Mouse (Mus musculus): ENCODE measurements at regions not wholly inside any gene's neighbourhood (a gene's known extent, or its start where the extent isn't known, plus 50 kb on each side); places are given as distances from the start of the nearest gene placed in this dataset.

GRCm38 (mm10) chr10:98785411-98785810 lies 128.8 kb upstream of the Atp2b1 start:
- TF ChIP-seq CTCF (IDR thresholded peaks at IDR 0.05; ENCODE audit: borderline replicate concordance, control insufficient read depth, extremely low read depth, insufficient read depth, low read length, poor library complexity) (no peak), POLR2A (IDR thresholded peaks at IDR 0.05; ENCODE audit: control insufficient read depth, extremely low read depth, insufficient read depth, low read length, poor library complexity) (no peak)
